Mouse (Mus musculus) kidney, postnatal 25 days (tissue): ENCODE measurements around the gene Klhl31.

Source experiments
- DNase-seq, 2 experiments: peaks; one replicate each; pipeline ENCODE4 v3.0.0; 2021; ENCODE audit warnings: mixed read lengths in 2 of 2

Gene Klhl31

GRCm38 (mm10) chr9:77636450-77636951 is at the start of gene Klhl31:
Gene Klhl31, plus strand, starts transcription at chr9:77636500.
- DNase-seq = peak in 1 of 2 experiments; percentile 42

DNA sequence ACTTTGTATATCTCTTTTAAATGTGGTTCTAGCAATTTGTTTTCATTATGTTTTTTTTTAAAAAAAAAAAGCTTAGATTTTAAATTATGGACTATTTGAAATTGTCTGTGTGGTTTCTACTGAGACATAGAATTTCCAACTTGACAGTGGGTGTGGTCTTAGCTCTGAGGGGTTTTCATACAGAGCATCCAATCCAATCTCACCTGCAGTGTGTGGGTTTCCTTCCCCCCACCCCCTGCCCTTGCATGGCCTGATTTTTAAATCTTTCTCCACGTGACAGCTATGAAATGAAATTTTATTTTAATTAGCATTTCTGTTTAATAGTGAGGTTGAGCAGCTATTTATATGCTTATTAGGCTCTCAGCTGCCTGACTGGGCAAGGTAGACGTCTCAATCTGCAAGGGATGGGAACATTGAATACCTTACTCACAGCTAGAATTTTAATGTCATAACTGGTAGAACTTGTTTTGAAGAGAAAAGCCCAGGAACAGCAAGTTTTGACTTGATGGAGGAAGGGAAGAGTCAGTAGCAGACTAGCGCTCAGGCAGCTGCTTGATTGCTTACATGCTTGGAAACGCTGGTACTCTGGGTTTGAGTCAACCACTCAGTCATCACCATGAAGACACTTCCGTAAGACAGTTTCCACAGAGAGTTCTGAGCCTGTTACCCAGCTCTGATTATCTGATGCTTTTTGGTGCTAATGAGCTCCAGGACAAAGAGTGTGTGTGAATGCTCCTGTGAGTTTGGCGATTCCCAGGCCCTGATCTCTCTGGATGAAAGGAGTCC is 49.3 kb upstream of the Klhl31 start:
- no peak for DNase-seq

GRCm38 (mm10) chr9:77587616-77588015 is 48.7 kb upstream of the Klhl31 start:
- DNase-seq = no peak

- DNase-seq = no peak
Measured at GRCm38 (mm10) chr9:77589496-77589895, 46.8 kb upstream of the Klhl31 start.

DNA sequence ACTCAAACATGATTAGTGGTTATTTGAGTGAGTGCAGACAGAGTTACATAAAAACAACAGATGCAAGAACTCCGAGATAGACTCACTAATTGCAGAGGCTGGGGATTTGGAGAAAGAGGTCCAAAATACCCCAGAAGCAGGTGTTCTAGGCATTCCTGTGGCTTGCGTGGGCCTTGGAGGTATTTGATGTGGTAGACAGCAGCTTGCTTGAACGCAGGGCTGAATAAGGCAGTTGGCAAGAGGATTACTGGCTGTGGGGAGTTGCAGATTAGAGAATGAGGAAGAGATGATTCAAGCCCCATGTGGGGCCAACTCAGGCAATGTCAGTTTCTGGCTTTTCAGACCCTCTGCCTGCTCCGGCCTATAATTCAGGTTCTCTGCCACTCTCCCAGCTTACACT is 43.9 kb upstream of the Klhl31 start:
- no peak for DNase-seq

- no peak for DNase-seq
Measured at GRCm38 (mm10) chr9:77595006-77595626, 41.2 kb upstream of the Klhl31 start.

- DNase-seq = peak; percentile 69 to 91
Measured at GRCm38 (mm10) chr9:77596355-77596754, 39.9 kb upstream of the Klhl31 start.

DNA sequence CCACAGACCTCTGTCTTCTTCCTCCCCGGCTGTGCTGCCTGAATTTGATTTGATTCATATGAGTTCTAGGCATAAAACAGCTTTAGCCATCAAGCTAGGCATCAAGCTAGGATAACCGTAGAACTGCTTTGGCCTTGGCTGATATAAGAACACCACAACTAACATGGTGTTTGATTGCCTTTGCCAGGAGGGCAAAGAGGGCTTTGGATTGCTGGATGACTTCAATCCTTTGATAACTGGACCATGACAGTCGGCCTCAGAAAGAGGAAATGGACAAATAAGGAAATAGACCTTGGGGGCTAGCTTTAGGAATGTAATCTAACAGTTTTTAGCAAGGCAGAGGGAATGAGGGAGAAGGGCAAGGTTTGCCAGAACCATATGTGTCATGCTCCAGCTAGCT is 37.7 kb upstream of the Klhl31 start:
- DNase-seq = no peak

DNA sequence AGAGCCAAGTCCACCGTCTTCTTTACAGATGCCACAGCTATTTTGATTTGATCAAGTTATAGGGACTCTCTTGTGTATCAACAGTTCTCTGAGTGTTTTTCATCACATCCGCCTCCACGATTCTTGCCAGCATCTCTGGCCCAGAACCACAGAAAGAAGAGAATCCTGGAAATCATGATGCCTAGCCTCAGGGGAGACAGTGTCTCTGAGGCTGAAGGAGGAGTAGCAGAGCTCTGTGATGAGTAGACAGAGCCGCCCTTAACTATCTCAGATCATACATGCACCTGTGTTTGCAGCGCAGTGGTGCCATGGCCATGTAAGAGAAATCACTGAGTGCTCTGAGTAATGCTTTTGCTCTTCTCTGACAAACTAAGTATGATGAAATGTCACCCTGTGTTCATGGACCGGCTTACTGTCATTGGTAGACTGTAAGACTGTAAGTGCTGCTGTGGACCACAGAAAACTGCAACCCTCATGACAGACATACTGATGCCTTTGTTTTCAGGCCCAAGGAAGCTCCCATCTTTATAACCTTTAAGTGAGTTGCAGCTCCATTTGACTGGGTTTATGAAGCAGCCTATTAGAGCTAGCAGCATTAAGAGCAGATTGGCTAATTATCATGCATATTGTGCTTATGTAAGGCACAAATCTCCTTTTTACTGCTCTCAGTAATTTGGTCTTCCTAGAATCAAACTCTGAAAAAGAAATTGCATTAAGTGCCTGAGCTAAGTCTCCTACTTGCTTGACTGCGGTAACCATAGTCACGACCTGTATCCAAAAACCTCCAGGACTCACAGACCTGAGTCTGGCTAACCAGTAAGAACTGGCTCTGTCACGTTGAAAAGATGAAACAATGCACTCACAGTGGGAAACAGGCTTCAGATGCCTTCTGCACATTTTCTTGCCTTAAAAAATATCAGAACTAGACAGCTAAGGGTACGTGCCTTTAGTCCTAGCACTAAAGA is 33.7 kb upstream of the Klhl31 start:
- DNase-seq = no peak

DNA sequence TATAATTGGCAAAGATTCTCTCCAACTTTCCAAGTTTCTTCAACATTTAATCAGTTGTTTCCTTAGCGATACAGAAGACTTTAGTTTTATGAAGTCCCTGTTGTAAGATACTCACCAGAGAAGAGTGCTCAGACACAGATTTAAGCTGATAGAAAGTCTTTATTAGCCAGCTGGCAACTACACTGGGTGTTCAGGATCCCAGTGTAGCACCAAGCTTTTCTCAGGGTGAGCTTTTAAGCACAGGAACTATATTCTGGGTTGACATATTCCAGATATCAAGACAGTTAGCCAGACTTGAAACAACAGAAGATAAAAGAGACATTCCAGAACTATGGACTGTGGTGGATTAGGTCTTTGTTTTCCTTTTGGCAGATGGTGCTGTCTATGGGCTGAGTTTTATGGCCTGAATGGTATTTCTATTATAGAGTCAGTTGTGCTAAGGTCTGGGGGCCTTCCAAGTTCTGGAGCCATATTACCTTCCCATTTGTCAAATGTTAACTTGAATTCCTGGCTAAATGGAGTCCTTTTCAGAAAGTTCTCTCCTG is 32.3 kb upstream of the Klhl31 start:
- DNase-seq = no peak

GRCm38 (mm10) chr9:77607295-77607694 is 29.0 kb upstream of the Klhl31 start:
- DNase-seq = no peak

- DNase-seq = peak; percentile 54 to 58
Measured at GRCm38 (mm10) chr9:77607840-77608239, 28.5 kb upstream of the Klhl31 start.

DNA sequence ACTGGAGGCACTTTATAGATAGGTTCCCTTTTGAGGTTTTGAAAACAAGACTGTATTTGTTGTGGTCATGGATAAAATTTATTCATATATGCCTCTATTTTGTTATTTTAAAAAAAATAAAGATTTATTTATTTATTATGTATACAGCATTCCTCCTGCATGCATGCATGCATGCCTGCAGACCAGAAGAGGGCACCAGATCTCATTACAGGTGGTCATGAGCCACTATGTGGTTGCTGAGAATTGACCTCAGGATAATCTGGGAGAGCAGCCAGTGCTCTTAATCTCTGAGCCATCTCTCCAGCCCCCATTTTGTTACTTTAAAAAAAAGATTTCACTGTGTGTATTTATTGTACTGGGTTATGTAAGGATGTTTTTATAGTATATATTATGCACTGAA is 25.5 kb upstream of the Klhl31 start:
- peak in 1 of 2 experiments; percentile 44 for DNase-seq

- no peak for DNase-seq
Measured at GRCm38 (mm10) chr9:77612349-77612748, 24.0 kb upstream of the Klhl31 start.

DNA sequence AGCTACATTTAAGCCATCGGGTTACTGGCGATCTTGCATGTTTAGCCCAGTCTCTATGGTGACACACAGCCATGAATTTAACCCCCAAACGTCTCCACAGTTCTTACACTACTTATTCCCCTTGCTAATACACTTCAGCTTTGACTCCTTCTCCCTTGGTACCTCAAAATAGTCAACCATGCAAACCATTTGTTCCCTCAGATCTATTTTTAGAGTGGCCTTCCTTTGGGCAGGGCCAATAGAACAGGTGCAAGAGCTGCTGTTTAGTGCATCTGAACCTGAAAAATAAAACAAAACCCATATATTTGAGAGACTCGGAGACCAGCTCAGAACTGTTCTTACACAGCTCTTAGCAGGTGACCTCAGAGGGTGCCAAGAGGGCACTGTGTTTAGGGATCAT is 20.4 kb upstream of the Klhl31 start:
- no peak for DNase-seq

GRCm38 (mm10) chr9:77616796-77617195 is 19.5 kb upstream of the Klhl31 start:
- DNase-seq = no peak

DNA sequence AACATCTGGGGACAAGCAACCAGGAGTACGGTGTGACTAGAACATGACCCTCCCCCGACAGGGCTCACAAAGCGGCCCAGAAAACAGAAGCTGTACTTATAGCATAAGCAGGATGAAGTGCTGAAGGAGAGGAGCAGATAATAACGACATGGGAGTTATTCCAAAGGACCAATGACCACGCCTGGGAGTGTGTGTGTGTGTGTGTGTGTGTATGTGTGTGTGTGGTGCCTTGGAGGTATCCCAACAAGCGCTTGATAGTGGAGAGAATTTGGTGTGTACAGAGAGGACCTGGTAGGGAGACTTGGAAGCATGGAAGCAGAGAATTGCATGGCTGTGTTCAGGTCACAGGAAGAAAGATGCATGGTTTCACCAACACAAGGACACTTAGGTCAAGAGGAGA is 18.5 kb upstream of the Klhl31 start:
- no peak for DNase-seq

DNA sequence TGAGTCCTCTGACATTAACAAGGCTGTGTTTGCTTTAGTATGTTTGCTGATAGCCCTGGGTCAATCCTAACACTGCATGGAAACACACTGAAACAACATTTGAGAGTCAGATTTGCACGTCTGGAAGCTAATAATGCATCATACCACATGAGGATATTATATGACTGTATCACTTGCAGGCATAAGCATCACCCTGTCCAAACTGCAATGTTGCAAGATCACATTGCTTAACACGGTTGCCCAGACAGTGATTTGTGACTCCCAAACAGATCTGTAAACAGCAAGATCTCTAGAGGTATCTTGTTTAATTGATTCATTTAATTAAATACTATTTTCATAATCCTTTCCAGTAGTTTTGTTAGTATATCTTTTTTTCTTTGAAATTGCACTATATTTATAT is 17.9 kb upstream of the Klhl31 start:
- no peak for DNase-seq

- DNase-seq = no peak
Measured at GRCm38 (mm10) chr9:77620077-77620476, 16.2 kb upstream of the Klhl31 start.

- peak; percentile 50 to 68 for DNase-seq
Measured at GRCm38 (mm10) chr9:77620482-77620881, 15.8 kb upstream of the Klhl31 start.

DNA sequence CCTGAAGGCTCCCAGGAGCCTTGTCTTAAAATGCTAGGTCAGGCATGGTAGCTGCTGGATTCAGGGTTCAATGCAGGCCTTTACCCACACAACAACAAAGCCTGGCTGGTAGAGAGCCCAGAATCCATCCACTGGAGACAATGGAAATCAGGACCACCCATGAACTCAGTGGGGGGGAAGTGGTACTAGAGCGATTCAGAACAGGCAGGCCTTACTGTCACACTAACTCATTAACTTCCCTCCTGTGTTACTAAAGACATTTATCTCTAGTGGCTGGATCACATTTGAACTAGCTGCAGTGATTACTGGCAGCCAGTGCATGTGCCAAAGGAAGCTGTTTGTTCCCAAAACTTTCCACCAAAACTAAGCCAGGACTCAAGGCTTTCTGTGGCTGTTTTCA is 13.4 kb upstream of the Klhl31 start:
- DNase-seq = peak; percentile 24 to 41

DNA sequence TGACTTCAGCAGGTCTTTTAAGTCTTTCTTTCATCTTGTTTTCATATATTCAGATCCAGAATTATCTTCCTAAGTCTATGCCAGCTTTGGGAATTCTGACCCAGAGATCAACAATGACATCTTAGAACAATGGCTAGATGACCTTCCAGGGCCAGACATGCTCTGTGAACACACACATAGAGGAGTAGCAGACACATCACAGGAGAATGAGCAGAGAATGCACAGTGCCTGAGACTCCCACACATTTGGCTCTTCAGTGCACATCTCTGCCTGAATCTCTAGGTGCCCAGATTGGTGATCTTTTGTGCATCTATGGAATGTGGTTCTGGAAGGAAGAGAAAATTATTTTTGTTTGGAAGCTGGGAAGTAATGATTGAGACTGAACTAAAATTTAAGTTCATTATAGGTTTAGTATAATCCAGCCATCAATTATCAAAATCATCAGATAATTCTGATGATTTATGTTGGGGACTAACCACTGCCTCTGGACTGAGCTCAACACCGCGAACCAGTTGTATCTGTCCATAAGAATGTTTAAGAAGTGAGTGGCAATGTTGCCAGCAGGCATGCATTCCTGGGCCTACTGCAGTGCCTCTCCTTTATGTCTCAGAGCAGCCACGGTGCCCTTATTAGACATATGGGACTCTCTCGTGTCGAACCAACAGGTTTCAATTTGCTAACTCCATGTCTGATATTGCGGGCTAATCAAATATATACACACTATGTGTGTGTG is 12.8 kb upstream of the Klhl31 start:
- no peak for DNase-seq
